In the genomic region with DNA sequence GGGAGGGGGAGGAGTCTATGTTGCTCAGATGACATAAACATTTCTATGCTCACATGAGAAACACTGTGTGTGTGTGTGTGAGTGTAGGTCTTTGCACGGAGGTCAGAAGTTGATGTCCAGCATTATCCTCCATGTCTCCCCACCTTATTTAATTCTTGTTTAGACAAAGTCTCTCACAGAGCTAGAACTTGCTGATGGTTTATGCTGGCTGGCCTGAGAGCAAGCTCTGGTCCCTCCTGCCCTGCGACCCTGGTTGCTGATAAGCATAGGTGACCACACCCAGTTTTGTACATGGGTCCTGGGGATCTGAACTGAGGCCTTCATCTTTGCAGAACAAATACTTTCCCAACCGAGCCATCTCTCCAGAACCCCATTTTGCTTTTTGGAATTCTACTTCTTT, we compare ENCODE assay signal across 10 mouse cellular contexts. TPM values are rescaled to one million over a fixed set of nuclear protein-coding genes. Genes with fewer than 3 reads are reported as not detected.
DNase-seq lines count a peak whose midpoint lies in the region; ATAC-seq and TF ChIP-seq lines count a peak whose summit lies in the region.
"Had no signal": no experiment of that assay in that cellular context is flagged by ENCODE, and none has a peak within 500 bp of the region (broad histone marks: within the 10 kb centered on the region; RNA-seq: fewer than 3 reads in every experiment).

No protein-coding gene starts in this region.

- no peaks in the 10 kb centered on the region for H3K9me3 ChIP-seq in heart, embryonic 10.5 days
- H3K9me3 ChIP-seq in kidney, embryonic 16.5 days (ENCODE audit: low read length) = no peaks in the 10 kb centered on the region
- H3K9me3 ChIP-seq in liver, embryonic 15.5 days (replicated peaks) = no peaks in the 10 kb centered on the region
- H3K9me3 ChIP-seq: midbrain, embryonic 15.5 days had no signal

- 0 out of 2 replicates have a peak overlapping the region, but pooled peaks have one; percentile 12 for H3K9ac ChIP-seq in kidney, embryonic 16.5 days (replicated peaks; ENCODE audit: low read length)
- no peak overlapping the region for H3K9ac ChIP-seq in liver, embryonic 15.5 days

- no peak for TF ChIP-seq POLR2A in embryonic fibroblast, embryonic 13.5 days (IDR thresholded peaks at IDR 0.05; ENCODE audit: low read depth, low read length)

- peak overlapping the region; percentile 53; the same call in 1 of the 2 replicates for H3K4me3 ChIP-seq in heart, embryonic 10.5 days
- no peak overlapping the region for H3K4me3 ChIP-seq in kidney, embryonic 16.5 days (ENCODE audit: low read length)
- H3K4me3 ChIP-seq in embryonic fibroblast, embryonic 13.5 days (ENCODE audit: insufficient read depth, low read length) = no peak overlapping the region
- H3K4me3 ChIP-seq in liver, embryonic 15.5 days (replicated peaks) = no peak overlapping the region

- H3K4me2 ChIP-seq in kidney, embryonic 16.5 days (replicated peaks; ENCODE audit: low read depth, low read length) = peak overlapping the region; percentile 52
- peak overlapping the region; percentile 45 for H3K4me2 ChIP-seq in liver, embryonic 15.5 days

- no peaks in the 10 kb centered on the region for H3K36me3 ChIP-seq in heart, embryonic 10.5 days
- H3K36me3 ChIP-seq in kidney, embryonic 16.5 days (ENCODE audit: insufficient read depth, low read length) = no peaks in the 10 kb centered on the region
- H3K36me3 ChIP-seq in liver, embryonic 15.5 days (replicated peaks) = no peaks in the 10 kb centered on the region
- H3K36me3 ChIP-seq: midbrain, embryonic 15.5 days had no signal

- no peak for TF ChIP-seq CTCF in embryonic fibroblast, embryonic 13.5 days (IDR thresholded peaks at IDR 0.05; ENCODE audit: borderline replicate concordance, insufficient read depth, low read length)

- peaks cover 56% of the 10 kb centered on the region for H3K4me1 ChIP-seq in heart, embryonic 10.5 days
- peaks cover 49% of the 10 kb centered on the region for H3K4me1 ChIP-seq in kidney, embryonic 16.5 days (ENCODE audit: insufficient read depth, low read length)
- H3K4me1 ChIP-seq in embryonic fibroblast, embryonic 13.5 days (ENCODE audit: control insufficient read depth, insufficient read depth, low read length) = peaks cover 12% of the 10 kb centered on the region
- H3K4me1 ChIP-seq in liver, embryonic 15.5 days (replicated peaks) = peaks cover 59% of the 10 kb centered on the region

- no peak for ATAC-seq in kidney, embryonic 16.5 days (ENCODE audit: low FRiP score, low TSS enrichment)
- no peak for ATAC-seq in liver, embryonic 15.5 days (ENCODE audit: insufficient read depth)
- ATAC-seq in granulocyte monocyte progenitor cell, adult 5-6 weeks (replicated peaks; ENCODE audit: poor library complexity, severe bottlenecking) = no peak

- H3K27ac ChIP-seq in heart, embryonic 10.5 days = peak overlapping the region; percentile 77; the same call in 1 of the 2 replicates
- H3K27ac ChIP-seq in kidney, embryonic 16.5 days (ENCODE audit: low read length) = no peak overlapping the region
- peak overlapping the region; percentile 30; the same call in 1 of the 2 replicates for H3K27ac ChIP-seq in embryonic fibroblast, embryonic 13.5 days (ENCODE audit: insufficient read depth, low read length)
- H3K27ac ChIP-seq in liver, embryonic 15.5 days (replicated peaks) = no peak overlapping the region
- H3K27ac ChIP-seq: midbrain, embryonic 15.5 days had no signal

- H3K27me3 ChIP-seq in heart, embryonic 10.5 days (ENCODE audit: insufficient read depth, poor library complexity, severe bottlenecking) = no peaks in the 10 kb centered on the region
- H3K27me3 ChIP-seq in kidney, embryonic 16.5 days (ENCODE audit: insufficient read depth, low read length) = no peaks in the 10 kb centered on the region
- peaks cover 11% of the 10 kb centered on the region for H3K27me3 ChIP-seq in liver, embryonic 15.5 days
- H3K27me3 ChIP-seq: midbrain, embryonic 15.5 days had no signal

- DNase-seq in heart, embryonic 10.5 days (ENCODE audit: low spot score) = peak; percentile 72
- no peak for DNase-seq in heart, adult 18-20 months
- DNase-seq in kidney, postnatal 36 days = no peak
- no peak for DNase-seq in adrenal gland, postnatal 4 days (ENCODE audit: low spot score in 2 of 2)
- DNase-seq: thymus, postnatal 4 days had no signal

- WGBS in heart, embryonic 10.5 days = 33% methylated on average over 3 of the region's 3 CpGs
- WGBS in kidney, embryonic 16.5 days = 65% methylated on average over 3 of the region's 3 CpGs
- 26% methylated on average over 3 of the region's 3 CpGs for WGBS in liver, embryonic 15.5 days (ENCODE audit: insufficient replicate concordance)

RNA-seq across cellular contexts. Expression of gene Prickle1, which starts 3.1 kb away (rescaled TPM):
- polyA plus RNA-seq in heart, embryonic 10.5 days (2016; fragmentation: Nextera tagmentation; extraction: Ambion mirVana) = 28.5 and 33.4 TPM in 2 replicates
- 1 to 10 TPM; 9.1 to 9.5 TPM for total RNA-seq in heart, adult 18-20 months (2021)
- 28.5 and 31.3 TPM in 2 replicates for polyA plus RNA-seq in kidney, embryonic 16.5 days (2015; fragmentation: Nextera tagmentation; extraction: Ambion mirVana)
- 14.2 and 22.7 TPM in 2 replicates for polyA plus RNA-seq in embryonic fibroblast, embryonic 13.5 days (2011; ENCODE audit: insufficient read length, low read depth, missing spikeins)
- 2.6 and 3.5 TPM in 2 replicates for polyA plus RNA-seq in liver, embryonic 15.5 days (2015; fragmentation: Nextera tagmentation; extraction: Ambion mirVana)
- total RNA-seq in granulocyte monocyte progenitor cell, adult 5-6 weeks (2014; fragmentation: Nextera tagmentation) = 1.8 and 1.9 TPM in 2 replicates
- 1.9 and 2.1 TPM in 2 replicates for total RNA-seq in granulocyte monocyte progenitor cell, adult 5-6 weeks (2017)
- total RNA-seq in adrenal gland, postnatal 4 days (2021) = 10 to 100 TPM; 30.2 to 30.4 TPM

Comparison
In these comparisons a context has a peak if more than half of its experiments do, and no peak if none do; other contexts are left out.
1. H3K27ac ChIP-seq: peak in heart, embryonic 10.5 days (single experiment) and embryonic fibroblast, embryonic 13.5 days (single experiment); none in kidney, embryonic 16.5 days (single experiment) and liver, embryonic 15.5 days (single experiment).